Mouse (Mus musculus): ENCODE measurements at regions not wholly inside any gene's neighbourhood (a gene's known extent, or its start where the extent isn't known, plus 50 kb on each side); places are given as distances from the start of the nearest gene placed in this dataset.

GRCm38 (mm10) chr1:51647955-51648354 is 169.7 kb upstream of the Nabp1 start:
- CTCF ChIA-PET = no interaction called here

- CTCF ChIA-PET = interaction anchor here (0.7 to 1.1 kb wide), 3 partner anchors 298 to 1561 kb away, joined by 3 to 4 read pairs (median 3); no protein-coding TSS in a partner anchor
These were observed 166.2 kb upstream of the Nabp1 start for GRCm38 (mm10) chr1:51644399-51644798.

GRCm38 (mm10) chr1:51643640-51644039 is 165.4 kb upstream of the Nabp1 start:
- CTCF ChIA-PET = no interaction called here

GRCm38 (mm10) chr1:51638519-51639302 is 160.5 kb upstream of the Nabp1 start:
- CTCF ChIA-PET = interaction anchor here (0.6 kb wide), 1 partner anchor 1338 kb away, joined by 6 read pairs; no protein-coding TSS in a partner anchor

GRCm38 (mm10) chr1:51635881-51636515 is 157.8 kb upstream of the Nabp1 start:
- CTCF ChIA-PET = no interaction called here

- CTCF ChIA-PET = no interaction called here
These were observed 155.6 kb upstream of the Nabp1 start for GRCm38 (mm10) chr1:51633795-51634194.

GRCm38 (mm10) chr1:51632851-51633250 is 154.6 kb upstream of the Nabp1 start:
- CTCF ChIA-PET = no interaction called here

GRCm38 (mm10) chr1:51629848-51630247 is 151.6 kb upstream of the Nabp1 start:
- CTCF ChIA-PET = no interaction called here

- CTCF ChIA-PET = interaction anchor here (0.6 kb wide), 1 partner anchor 29 kb away, joined by 10 read pairs; no protein-coding TSS in a partner anchor
These were observed 150.0 kb upstream of the Nabp1 start for GRCm38 (mm10) chr1:51628137-51628793.

GRCm38 (mm10) chr1:51626303-51626702 is 148.1 kb upstream of the Nabp1 start:
- CTCF ChIA-PET = no interaction called here

- CTCF ChIA-PET = interaction anchor here (0.7 kb wide), 1 partner anchor 369 kb away, joined by 8 read pairs; no protein-coding TSS in a partner anchor
These were observed 146.9 kb upstream of the Nabp1 start for GRCm38 (mm10) chr1:51625079-51625478.

- CTCF ChIA-PET = no interaction called here
These were observed 146.3 kb upstream of the Nabp1 start for GRCm38 (mm10) chr1:51624551-51624950.

- CTCF ChIA-PET = no interaction called here
These were observed 144.8 kb upstream of the Nabp1 start for GRCm38 (mm10) chr1:51622986-51623385.

- CTCF ChIA-PET = no interaction called here
These were observed 144.1 kb upstream of the Nabp1 start for GRCm38 (mm10) chr1:51622181-51622862.

- CTCF ChIA-PET = no interaction called here
These were observed 142.8 kb upstream of the Nabp1 start for GRCm38 (mm10) chr1:51621062-51621461.

- CTCF ChIA-PET = no interaction called here
These were observed 139.5 kb upstream of the Nabp1 start for GRCm38 (mm10) chr1:51617502-51618251.

- CTCF ChIA-PET = no interaction called here
These were observed 137.9 kb upstream of the Nabp1 start for GRCm38 (mm10) chr1:51616091-51616490.

- CTCF ChIA-PET = no interaction called here
These were observed 137.3 kb upstream of the Nabp1 start for GRCm38 (mm10) chr1:51615523-51615922.

- CTCF ChIA-PET = no interaction called here
These were observed 136.5 kb upstream of the Nabp1 start for GRCm38 (mm10) chr1:51614700-51615099.

- CTCF ChIA-PET = no interaction called here
These were observed 131.1 kb upstream of the Nabp1 start for GRCm38 (mm10) chr1:51609295-51609694.

GRCm38 (mm10) chr1:51607437-51607855 is 129.2 kb upstream of the Nabp1 start:
- CTCF ChIA-PET = no interaction called here
